In the genomic region with DNA sequence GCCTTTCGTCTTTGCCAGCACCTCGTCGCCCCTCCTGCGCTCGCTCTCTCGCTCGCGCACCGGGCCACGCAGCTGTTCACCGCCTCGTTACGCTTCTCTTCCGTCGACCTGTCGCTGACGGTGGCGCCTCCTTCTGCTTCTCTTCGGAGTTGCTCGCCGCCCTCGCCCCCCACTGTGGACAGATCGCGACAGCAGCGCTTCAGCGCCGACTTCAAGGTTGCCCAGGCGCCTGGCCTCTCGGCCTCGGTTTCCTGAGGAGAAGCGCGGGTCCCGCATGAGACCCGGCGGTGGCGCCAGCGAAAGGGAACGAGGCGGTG, we compare ENCODE assay signal across 8 mouse cellular contexts. TPM values are rescaled to one million over a fixed set of nuclear protein-coding genes. Genes with fewer than 3 reads are reported as not detected.
A peak's percentile ranks its signal among the peaks of the same experiment; 100 is the strongest.
DNase-seq lines count a peak whose midpoint lies in the region; ATAC-seq and TF ChIP-seq lines count a peak whose summit lies in the region.

No protein-coding gene starts in this region.

- H3K27me3 ChIP-seq in heart, embryonic 14.5 days (ENCODE audit: control insufficient read depth, insufficient read depth, low read length): no peaks in the 10 kb centered on the region
- H3K27me3 ChIP-seq in MEL (ENCODE audit: control insufficient read depth in 1 of 2, insufficient read depth in 2 of 2, low read length in 2 of 2): no peaks in the 10 kb centered on the region
- no peaks in the 10 kb centered on the region for H3K27me3 ChIP-seq in hindbrain, embryonic 10.5 days (ENCODE audit: insufficient read depth, poor library complexity, severe bottlenecking)
- H3K27me3 ChIP-seq in midbrain, embryonic 10.5 days (ENCODE audit: low read depth, poor library complexity, severe bottlenecking): no peaks in the 10 kb centered on the region

- peak in 2 of 3 experiments; percentile 1 to 8; a peak in 2 of 6 replicates for TF ChIP-seq CTCF in MEL (IDR thresholded peaks at IDR 0.05 in 2 of 3, conservative IDR thresholded peaks at IDR 0.05 in 1 of 3; ENCODE audit: control insufficient read depth in 1 of 3, insufficient read depth in 1 of 3, low read depth in 2 of 3, low read length in 3 of 3, poor library complexity in 1 of 3, severe bottlenecking in 1 of 3)

- peak overlapping the region; percentile 93 to 99 for H3K4me3 ChIP-seq in heart, embryonic 14.5 days (ENCODE audit: control insufficient read depth in 1 of 2, insufficient read depth in 1 of 2, low read depth in 1 of 2, low read length in 2 of 2)
- peak overlapping the region; percentile 73 to 91 for H3K4me3 ChIP-seq in MEL (ENCODE audit: control insufficient read depth in 1 of 2, insufficient read depth in 1 of 2, low read depth in 2 of 2, low read length in 2 of 2)
- H3K4me3 ChIP-seq in hindbrain, embryonic 10.5 days: peak overlapping the region; percentile 96
- peak overlapping the region; percentile 98 for H3K4me3 ChIP-seq in midbrain, embryonic 10.5 days

- TF ChIP-seq POLR2A in MEL (IDR thresholded peaks at IDR 0.05; ENCODE audit: control insufficient read depth in 1 of 2, insufficient read depth in 1 of 2, low read depth in 1 of 2, low read length in 2 of 2, poor library complexity in 1 of 2): no peak

- peaks cover 0 to 13% of the 10 kb centered on the region in 2 experiments; a peak in 2 of 4 replicates for H3K4me1 ChIP-seq in heart, embryonic 14.5 days (ENCODE audit: control insufficient read depth in 2 of 2, insufficient read depth in 2 of 2, low read length in 2 of 2)
- peaks cover 2 to 13% of the 10 kb centered on the region in 2 experiments; a peak in 2 of 4 replicates for H3K4me1 ChIP-seq in MEL (ENCODE audit: control insufficient read depth in 1 of 2, insufficient read depth in 2 of 2, low read length in 2 of 2)
- H3K4me1 ChIP-seq in hindbrain, embryonic 10.5 days (replicated peaks): peaks cover 18% of the 10 kb centered on the region
- peaks cover 26% of the 10 kb centered on the region for H3K4me1 ChIP-seq in midbrain, embryonic 10.5 days

- under 1% methylated on average over 38 of the region's 39 CpGs for WGBS in heart, embryonic 14.5 days
- under 1% methylated on average over 39 of the region's 39 CpGs for WGBS in hindbrain, embryonic 10.5 days
- WGBS in midbrain, embryonic 10.5 days: under 1% methylated on average over 38 of the region's 39 CpGs

- no peak for TF ChIP-seq EP300 in MEL (IDR thresholded peaks at IDR 0.05; ENCODE audit: low read depth in 1 of 2, low read length in 2 of 2)

- no peak for DNase-seq in heart, postnatal 36 days
- DNase-seq in MEL (ENCODE audit: low read depth, low spot score): no peak
- DNase-seq in hindbrain, embryonic 10.5 days (ENCODE audit: low spot score): no peak
- no peak for DNase-seq in midbrain, embryonic 10.5 days (ENCODE audit: low spot score)
- DNase-seq in frontal cortex, postnatal 14 days (ENCODE audit: low spot score in 2 of 2): no peak
- no peak for DNase-seq in right cerebral cortex, postnatal 25 days
- no peak for DNase-seq in frontal cortex, postnatal 10 days (ENCODE audit: low spot score in 2 of 2)

- intact Hi-C loops in heart, postnatal 36 days (cut with DNase I): no loop called here

- no peak for TF ChIP-seq RAD21 in MEL (IDR thresholded peaks at IDR 0.05; ENCODE audit: low read depth, low read length)

- H3K36me3 ChIP-seq in heart, embryonic 14.5 days (ENCODE audit: control insufficient read depth, insufficient read depth, low read length): no peaks in the 10 kb centered on the region
- H3K36me3 ChIP-seq in MEL (ENCODE audit: control insufficient read depth in 1 of 2, insufficient read depth in 2 of 2, low read length in 2 of 2): peaks cover 0 to 22% of the 10 kb centered on the region in 2 experiments; a peak in 2 of 4 replicates
- H3K36me3 ChIP-seq in hindbrain, embryonic 10.5 days: no peaks in the 10 kb centered on the region
- H3K36me3 ChIP-seq in midbrain, embryonic 10.5 days: no peaks in the 10 kb centered on the region

- H3K79me2 ChIP-seq in MEL (ENCODE audit: control insufficient read depth, insufficient read depth, low read length, poor library complexity): peaks cover 34% of the 10 kb centered on the region

- H3K27ac ChIP-seq in heart, embryonic 14.5 days (replicated peaks in 1 of 2; ENCODE audit: control insufficient read depth in 1 of 2, insufficient read depth in 1 of 2, low read depth in 2 of 2, low read length in 2 of 2): peak overlapping the region; percentile 97 to 98
- peak overlapping the region; percentile 87 for H3K27ac ChIP-seq in MEL (ENCODE audit: control insufficient read depth, low read depth, low read length)
- H3K27ac ChIP-seq in hindbrain, embryonic 10.5 days: peak overlapping the region; percentile 98
- H3K27ac ChIP-seq in midbrain, embryonic 10.5 days (replicated peaks): peak overlapping the region; percentile 98

- peak overlapping the region; percentile 98 for H3K9ac ChIP-seq in heart, embryonic 14.5 days (ENCODE audit: low read length)
- H3K9ac ChIP-seq in MEL (ENCODE audit: control insufficient read depth, low read depth, low read length, poor library complexity, severe bottlenecking): peak overlapping the region; percentile 94

- no peaks in the 10 kb centered on the region for H3K9me3 ChIP-seq in heart, embryonic 14.5 days (ENCODE audit: control insufficient read depth, low read length)
- no peaks in the 10 kb centered on the region for H3K9me3 ChIP-seq in MEL (replicated peaks; ENCODE audit: insufficient read depth, low read length)
- H3K9me3 ChIP-seq in hindbrain, embryonic 10.5 days: no peaks in the 10 kb centered on the region; the same call in 1 of the 2 replicates
- H3K9me3 ChIP-seq in midbrain, embryonic 10.5 days (replicated peaks): no peaks in the 10 kb centered on the region

- peak; percentile 65 for ATAC-seq in heart, embryonic 14.5 days (ENCODE audit: insufficient number of reproducible peaks, insufficient read depth, low FRiP score, low read depth)

- peak overlapping the region; percentile 79 for H3K4me2 ChIP-seq in heart, embryonic 14.5 days (ENCODE audit: low read length)

TF ChIP-seq in MEL, 35 proteins besides CTCF, POLR2A, EP300 and RAD21:
- TF ChIP-seq MAX (IDR thresholded peaks at IDR 0.05; ENCODE audit: low read length) (peak; percentile 50; the same call in 1 of the 2 replicates), ELF1 (IDR thresholded peaks at IDR 0.05; ENCODE audit: low read depth, low read length) (no peak), MAZ (IDR thresholded peaks at IDR 0.05; ENCODE audit: low read depth, low read length) (peak; percentile 58; the same call in 1 of the 2 replicates)

RNA-seq across cellular contexts. Expression of a gene that starts 0.3 kb away (rescaled TPM):
- 109 and 131 TPM in 2 replicates for polyA plus RNA-seq in heart, embryonic 14.5 days (2014; fragmentation: Nextera tagmentation; extraction: Ambion mirVana)
- 100 to 1,000 TPM; 131 TPM for total RNA-seq in heart, postnatal 36 days (2021)
- total RNA-seq in MEL (2012; rRNA removed): 81.7 and 84.1 TPM in 2 replicates
- 100 to 1,000 TPM in 1 of 2 experiments, 10 to 100 TPM in 1; 46.3 to 112 TPM for polyA plus RNA-seq in MEL (2012; ENCODE audit: insufficient read depth in 1 of 2, insufficient read length in 2 of 2, low read depth in 1 of 2, low replicate concordance in 2 of 2, missing spikeins in 1 of 2)
- 116 TPM in 2 replicates for polyA plus RNA-seq in hindbrain, embryonic 10.5 days (2016; fragmentation: Nextera tagmentation; extraction: Ambion mirVana)
- polyA plus RNA-seq in midbrain, embryonic 10.5 days (2016; fragmentation: Nextera tagmentation; extraction: Ambion mirVana): 106 and 114 TPM in 2 replicates
